Mouse (Mus musculus) limb, embryonic 13.5 days (tissue): ENCODE data around the gene Tmod3. TPM values are rescaled to one million over a fixed set of nuclear protein-coding genes. Genes with fewer than 3 reads are reported as not detected.

Experiments used
- ATAC-seq: fragments of 200-750 bp; cut with Nextera tagmentation; 2 replicates; pipeline ENCODE4 v1.8.0; 2017; ENCODE audit warnings: low read depth, moderate number of reproducible peaks, moderate TSS enrichment; ENCODE audit not compliant: low FRiP score
- H3K27ac ChIP-seq: fragments of 300-500 bp; sonication (generic); 2 replicates; pipeline ENCODE4 v1.5.1; 2015; ENCODE audit warnings: inconsistent platforms, mild to moderate bottlenecking, moderate library complexity
- H3K27me3 ChIP-seq: fragments of 300-500 bp; sonication (generic); 2 replicates; pipeline ENCODE4 v1.6.1; 2015; ENCODE audit warnings: mild to moderate bottlenecking, inconsistent platforms
- H3K36me3 ChIP-seq: fragments of 300-500 bp; sonication (generic); 2 replicates; pipeline ENCODE4 v1.6.1; 2015; ENCODE audit warnings: inconsistent platforms, mild to moderate bottlenecking, moderate library complexity
- H3K4me1 ChIP-seq: fragments of 300-500 bp; sonication (generic); 2 replicates; pipeline ENCODE4 v1.6.1; 2015; ENCODE audit warnings: inconsistent platforms
- H3K4me2 ChIP-seq: fragments of 300-500 bp; sonication (generic); replicated peaks from 2 replicates; pipeline ENCODE4 v1.6.1; 2015; ENCODE audit warnings: inconsistent platforms, mild to moderate bottlenecking, moderate library complexity
- H3K4me3 ChIP-seq: fragments of 300-500 bp; sonication (generic); 2 replicates; pipeline ENCODE4 v1.5.1; 2015; ENCODE audit warnings: moderate library complexity, mild to moderate bottlenecking, inconsistent platforms
- H3K9ac ChIP-seq: fragments of 300-500 bp; sonication (generic); 2 replicates; pipeline ENCODE4 v1.6.1; 2015; ENCODE audit warnings: mild to moderate bottlenecking, inconsistent platforms
- H3K9me3 ChIP-seq: fragments of 300-500 bp; sonication (generic); 2 replicates; pipeline ENCODE4 v1.6.1; 2016; ENCODE audit warnings: inconsistent platforms
- WGBS: fragments of 180-500 bp; shearing (Covaris S2); methylation state at CpG from one replicate; pipeline ENCODE4 v1.1.7; 2015; 5-methylcytosine and 5-hydroxymethylcytosine counted together
- polyA plus RNA-seq: library from polyadenylated mRNA; unstranded; fragments of >200 nt; fragmentation: Nextera tagmentation; extraction: Ambion mirVana; gene quantifications from 2 replicates; pipeline ENCODE4 v1.2.1, GENCODE M21; 2015

The Tmod3 gene
- polyA plus RNA-seq, 1 experiment from 2014 or later = 105 TPM

DNA sequence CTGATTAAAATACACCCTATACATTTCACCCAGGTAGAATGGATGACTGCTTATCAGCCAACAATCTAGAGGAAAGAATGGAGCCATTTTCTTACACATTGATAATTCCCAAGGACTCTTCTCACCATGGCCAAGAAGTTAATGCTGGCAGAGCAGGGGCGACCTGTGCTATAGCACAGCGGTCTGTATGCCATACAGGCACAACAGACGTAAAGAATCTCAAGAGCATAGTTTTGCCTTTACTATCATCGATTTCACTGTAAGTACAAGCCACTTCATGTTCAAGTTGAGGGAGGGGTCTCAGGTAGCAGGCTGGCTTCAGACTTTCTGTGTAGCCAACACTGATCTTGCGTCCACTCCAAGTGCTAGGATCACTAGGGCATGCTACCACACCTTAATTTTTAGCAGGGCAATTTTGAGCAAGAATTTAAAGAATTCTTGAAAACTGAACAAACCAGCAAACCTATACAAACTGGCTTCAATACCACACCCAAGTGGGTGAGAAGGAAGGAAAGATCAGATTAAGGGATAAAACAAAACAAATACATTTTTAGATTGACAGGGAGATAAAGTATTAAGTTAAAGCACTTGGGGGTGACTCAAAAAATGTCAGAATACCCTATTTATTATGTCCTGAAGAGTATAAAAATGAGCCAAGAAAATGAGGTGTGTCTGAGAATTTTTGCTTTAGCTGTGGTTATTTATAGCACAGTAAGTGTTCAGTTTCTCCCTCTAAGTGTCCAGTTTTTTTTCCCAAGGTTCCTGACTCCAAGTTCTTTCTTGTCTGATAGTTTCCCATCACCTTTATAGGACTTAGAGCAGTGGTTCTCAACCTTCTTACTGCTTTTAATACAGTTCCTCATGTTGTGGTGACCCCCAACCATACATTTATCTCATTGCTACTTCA, 11.8 kb upstream of the Tmod3 start:
- Histone ChIP-seq H3K4me2 (no peak overlapping the region), H3K4me3 (no peak overlapping the region), H3K9ac (no peak overlapping the region), H3K4me1 (no peaks in the 10 kb centered on the region), H3K9me3 (0 out of 2 replicates have a peak, but pooled peaks cover 3% of the 10 kb centered on the region), H3K36me3 (peaks cover 27% of the 10 kb centered on the region), H3K27me3 (no peaks in the 10 kb centered on the region), H3K27ac (no peak overlapping the region)
- 85% methylated on average over 5 of the region's 5 CpGs for WGBS
- ATAC-seq = no peak

DNA sequence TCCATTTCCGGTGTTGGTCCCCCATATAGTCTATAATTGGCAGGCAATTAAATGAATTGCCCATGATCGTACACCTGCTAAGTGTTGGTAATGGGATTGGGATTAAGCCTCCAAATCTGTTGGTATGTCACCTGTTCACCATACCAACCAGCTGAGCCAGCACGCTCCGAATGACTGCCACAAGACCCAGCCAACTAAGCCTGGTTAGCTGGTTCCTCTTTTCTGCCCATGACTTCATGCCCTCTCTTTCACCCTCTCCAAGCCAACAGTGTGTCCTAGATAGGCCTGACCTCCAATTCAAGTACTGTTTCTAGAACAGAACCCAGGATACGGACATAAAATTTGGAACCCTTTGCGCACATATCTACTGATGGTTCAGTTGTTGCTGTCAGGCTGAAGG, 8.9 kb upstream of the Tmod3 start:
- Histone ChIP-seq H3K9me3 (no peaks in the 10 kb centered on the region), H3K4me3 (no peak overlapping the region), H3K4me2 (no peak overlapping the region), H3K27ac (no peak overlapping the region), H3K36me3 (peaks cover 5% of the 10 kb centered on the region; the same call in 1 of the 2 replicates), H3K4me1 (0 out of 2 replicates have a peak, but pooled peaks cover 4% of the 10 kb centered on the region), H3K9ac (no peak overlapping the region), H3K27me3 (no peaks in the 10 kb centered on the region)
- WGBS = 91% methylated on average over 6 of the region's 6 CpGs
- ATAC-seq = no peak

DNA sequence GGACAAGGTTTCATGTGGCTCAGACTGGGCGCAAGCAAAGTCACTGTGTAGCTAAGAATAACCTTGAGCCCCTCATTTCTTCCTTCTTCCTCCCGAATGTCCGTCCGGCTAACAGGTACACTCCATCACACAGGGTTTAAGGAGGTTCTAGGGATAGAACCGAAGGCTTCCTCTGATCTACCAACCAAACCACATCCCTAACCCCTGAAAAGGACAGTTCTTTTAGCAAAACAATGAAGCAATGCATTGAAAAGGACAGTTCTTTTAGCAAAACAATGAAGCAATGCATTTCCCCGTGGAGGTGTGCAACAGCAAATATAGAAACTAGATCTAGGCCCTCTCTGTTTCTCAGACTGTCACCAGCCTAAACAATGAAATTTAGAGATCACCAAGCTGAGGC, 5.4 kb upstream of the Tmod3 start:
- H3K36me3 ChIP-seq = no peaks in the 10 kb centered on the region
- H3K27ac ChIP-seq = no peak overlapping the region
- H3K9me3 ChIP-seq = no peaks in the 10 kb centered on the region
- WGBS = 87% methylated on average over 6 of the region's 6 CpGs
- H3K27me3 ChIP-seq = no peaks in the 10 kb centered on the region
- H3K9ac ChIP-seq = no peak overlapping the region
- no peak overlapping the region for H3K4me2 ChIP-seq
- no peak overlapping the region for H3K4me3 ChIP-seq
- H3K4me1 ChIP-seq = 0 out of 2 replicates have a peak, but pooled peaks cover 4% of the 10 kb centered on the region
- ATAC-seq = no peak

DNA sequence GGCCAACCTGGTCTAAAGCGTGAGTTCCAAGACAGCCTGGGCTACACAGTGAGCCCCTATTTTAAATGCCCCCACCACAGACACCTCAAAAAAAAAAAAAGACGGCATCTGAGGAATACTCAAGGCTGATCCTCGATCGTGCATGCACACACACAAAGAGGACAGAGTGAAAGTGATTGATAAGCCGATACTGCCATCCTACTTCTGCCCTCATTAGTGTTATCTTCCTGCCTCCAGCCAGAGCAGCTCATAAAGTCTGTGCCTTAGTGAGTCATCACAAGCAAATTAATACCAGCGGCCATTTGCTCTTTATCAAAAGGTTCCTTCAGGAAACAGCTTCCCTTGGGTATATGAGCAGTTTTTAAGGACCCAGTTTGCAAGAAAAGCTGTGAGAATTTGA, 4.2 kb upstream of the Tmod3 start:
- H3K4me3 ChIP-seq = no peak overlapping the region
- H3K36me3 ChIP-seq = no peaks in the 10 kb centered on the region
- no peaks in the 10 kb centered on the region for H3K27me3 ChIP-seq
- no peaks in the 10 kb centered on the region for H3K9me3 ChIP-seq
- 58% methylated on average over 6 of the region's 6 CpGs for WGBS
- no peak overlapping the region for H3K9ac ChIP-seq
- H3K4me1 ChIP-seq = 0 out of 2 replicates have a peak, but pooled peaks cover 4% of the 10 kb centered on the region
- no peak overlapping the region for H3K27ac ChIP-seq
- no peak for ATAC-seq
- H3K4me2 ChIP-seq = no peak overlapping the region

DNA sequence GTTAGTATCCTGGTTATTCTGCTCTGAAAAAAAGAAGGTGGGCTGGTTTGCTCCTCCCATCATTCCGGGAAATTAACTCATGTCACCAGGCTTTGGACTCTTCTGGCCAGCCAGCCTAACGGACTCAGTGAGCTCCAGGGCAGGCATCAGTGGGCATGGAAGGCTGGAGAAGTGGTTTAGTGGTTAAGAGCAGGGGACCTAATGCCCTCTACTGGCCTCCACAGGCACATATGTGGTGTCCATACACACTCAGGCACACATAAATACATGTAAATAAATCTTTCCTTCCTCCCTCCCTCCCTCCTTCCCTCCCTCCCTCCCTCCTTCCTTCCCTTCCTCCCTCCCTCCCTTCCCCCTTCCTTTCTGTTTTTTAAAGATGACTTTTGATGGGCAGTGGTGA, 3.7 kb upstream of the Tmod3 start:
- no peak overlapping the region for H3K4me3 ChIP-seq
- 0 out of 2 replicates have a peak, but pooled peaks cover 4% of the 10 kb centered on the region for H3K4me1 ChIP-seq
- no peak overlapping the region for H3K27ac ChIP-seq
- no peak overlapping the region for H3K4me2 ChIP-seq
- H3K9me3 ChIP-seq = no peaks in the 10 kb centered on the region
- no peak for ATAC-seq
- no peak overlapping the region for H3K9ac ChIP-seq
- no peaks in the 10 kb centered on the region for H3K27me3 ChIP-seq
- H3K36me3 ChIP-seq = no peaks in the 10 kb centered on the region
- 53% methylated on average over 2 of the region's 2 CpGs for WGBS

DNA sequence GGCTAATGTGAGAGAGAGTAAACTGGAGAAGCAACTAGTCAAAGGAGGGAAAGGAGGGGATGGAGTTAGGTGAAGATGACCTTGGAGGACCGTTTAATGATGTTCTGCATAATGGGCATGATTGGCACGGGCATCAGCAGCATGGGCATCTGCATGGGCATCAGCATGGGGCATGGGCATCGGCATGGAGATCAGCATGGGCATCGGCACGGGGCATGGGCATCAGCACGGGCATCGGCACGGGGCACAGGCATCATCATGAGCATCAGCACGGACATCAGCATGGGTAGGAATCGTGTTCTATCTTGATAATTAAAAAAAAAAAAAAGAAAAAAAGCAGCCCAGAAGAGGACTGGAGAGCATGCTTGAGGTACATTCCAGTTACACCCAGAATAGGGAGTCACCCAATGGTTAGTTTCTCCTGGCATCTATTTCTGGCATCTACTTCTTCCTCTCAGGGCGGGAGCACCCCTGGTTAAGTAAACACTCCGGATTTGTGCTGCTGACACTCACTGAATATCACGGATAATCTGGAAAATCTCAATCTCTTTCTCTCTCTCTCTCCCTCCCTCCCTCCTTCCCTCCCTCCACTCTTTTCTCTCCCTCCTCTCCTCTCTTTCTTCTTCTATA, 1.7 kb upstream of the Tmod3 start:
- Histone ChIP-seq H3K27me3 (no peaks in the 10 kb centered on the region), H3K27ac (no peak overlapping the region), H3K9me3 (no peaks in the 10 kb centered on the region), H3K4me3 (no peak overlapping the region), H3K4me2 (no peak overlapping the region), H3K9ac (no peak overlapping the region), H3K4me1 (peaks cover 15% of the 10 kb centered on the region), H3K36me3 (no peaks in the 10 kb centered on the region)
- WGBS = 85% methylated on average over 13 of the region's 13 CpGs
- ATAC-seq = no peak

DNA sequence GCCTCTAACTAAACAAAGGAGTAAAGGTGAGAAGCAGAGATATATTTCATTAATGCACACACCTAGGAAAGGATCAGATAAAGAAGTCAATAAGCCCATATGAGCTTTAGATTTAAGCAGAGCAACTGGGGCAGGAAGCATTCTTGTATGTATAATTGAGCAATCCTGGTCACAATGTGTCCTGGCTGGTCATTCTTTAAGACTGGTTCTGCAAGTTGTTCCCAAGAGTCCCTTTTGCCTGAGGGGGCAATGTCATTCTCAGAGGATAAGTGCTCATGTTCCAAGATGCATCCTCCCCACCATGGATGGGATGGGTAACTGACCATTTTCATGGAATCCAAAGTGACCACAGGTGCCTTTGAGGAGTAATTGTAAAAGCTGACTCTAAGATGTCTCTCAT, 896 bp upstream of the Tmod3 start:
- no peaks in the 10 kb centered on the region for H3K36me3 ChIP-seq
- H3K9me3 ChIP-seq = no peaks in the 10 kb centered on the region
- peaks cover 15% of the 10 kb centered on the region for H3K4me1 ChIP-seq
- H3K4me2 ChIP-seq = no peak overlapping the region
- no peak for ATAC-seq
- no peak overlapping the region for H3K4me3 ChIP-seq
- no peak overlapping the region for H3K27ac ChIP-seq
- H3K9ac ChIP-seq = no peak overlapping the region
- no peaks in the 10 kb centered on the region for H3K27me3 ChIP-seq

DNA sequence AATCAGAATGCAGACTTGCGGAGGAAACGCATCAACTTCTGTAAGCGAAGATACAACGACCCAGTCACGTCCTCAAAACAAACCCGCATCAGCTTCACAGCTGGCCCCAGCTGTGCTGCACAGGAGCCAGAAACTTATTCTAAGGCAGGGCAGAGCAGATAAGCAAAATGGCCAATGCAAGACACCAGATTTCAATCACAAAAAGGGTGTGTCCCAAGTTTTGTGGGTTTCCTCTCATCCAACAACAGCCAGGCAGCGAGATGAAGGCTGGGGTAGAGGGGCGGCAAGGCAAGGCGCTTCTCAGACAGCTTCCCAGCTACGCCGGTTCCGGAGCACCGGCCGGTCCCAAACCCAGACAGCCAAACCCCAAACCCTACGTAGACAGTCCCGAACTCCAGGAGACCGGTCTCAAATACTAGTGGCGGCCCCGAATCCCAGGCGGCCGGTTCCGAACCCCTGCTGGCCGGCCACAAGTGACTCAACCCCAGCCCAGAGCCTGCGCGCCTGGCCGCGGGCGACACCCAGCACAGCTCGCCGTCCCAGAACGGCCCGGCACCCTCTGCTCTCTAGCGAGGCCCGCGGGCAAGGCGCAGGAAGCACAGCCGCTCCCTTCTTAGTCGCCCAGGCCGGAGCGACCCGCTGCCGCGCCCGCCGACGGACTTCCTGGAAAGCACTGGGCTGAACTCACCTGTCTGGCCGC, 495 bp downstream of the Tmod3 start:
- peak; percentile 88 for ATAC-seq
- no peaks in the 10 kb centered on the region for H3K36me3 ChIP-seq
- H3K27me3 ChIP-seq = no peaks in the 10 kb centered on the region
- H3K9me3 ChIP-seq = no peaks in the 10 kb centered on the region
- under 1% methylated on average over 47 of the region's 47 CpGs for WGBS
- peak overlapping the region; percentile 94 for H3K4me3 ChIP-seq
- peak overlapping the region; percentile 89 for H3K4me2 ChIP-seq
- H3K4me1 ChIP-seq = peaks cover 15% of the 10 kb centered on the region
- H3K9ac ChIP-seq = peak overlapping the region; percentile 90
- peak overlapping the region; percentile 85 for H3K27ac ChIP-seq

DNA sequence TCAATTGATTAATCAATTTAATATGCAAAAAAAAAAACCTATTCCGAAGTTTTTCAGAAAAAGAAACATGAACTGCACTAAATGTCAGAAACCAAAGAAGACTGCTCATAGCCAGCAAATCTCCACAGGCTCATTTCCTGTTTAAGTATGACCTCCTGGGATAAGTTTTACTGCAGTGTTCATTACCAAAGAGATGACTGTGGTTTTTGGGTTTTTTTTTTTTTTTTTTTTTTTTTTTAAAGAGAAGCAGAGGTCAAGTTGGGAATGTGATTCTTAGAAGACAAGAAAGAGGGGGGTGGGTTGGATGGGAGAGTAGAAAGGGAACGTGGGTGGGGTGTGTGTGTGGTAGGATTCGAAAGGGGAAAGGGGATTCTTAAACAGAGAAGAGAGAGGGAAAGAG, 1.1 kb downstream of the Tmod3 start:
- no peaks in the 10 kb centered on the region for H3K36me3 ChIP-seq
- H3K27ac ChIP-seq = 0 out of 2 replicates have a peak overlapping the region, but pooled peaks have one; percentile 85
- no peak for ATAC-seq
- WGBS = 11% methylated on average over 3 of the region's 3 CpGs
- H3K4me1 ChIP-seq = peaks cover 15% of the 10 kb centered on the region
- no peaks in the 10 kb centered on the region for H3K27me3 ChIP-seq
- 0 out of 2 replicates have a peak overlapping the region, but pooled peaks have one; percentile 90 for H3K9ac ChIP-seq
- peak overlapping the region; percentile 89 for H3K4me2 ChIP-seq
- H3K9me3 ChIP-seq = no peaks in the 10 kb centered on the region
- H3K4me3 ChIP-seq = peak overlapping the region; percentile 94

DNA sequence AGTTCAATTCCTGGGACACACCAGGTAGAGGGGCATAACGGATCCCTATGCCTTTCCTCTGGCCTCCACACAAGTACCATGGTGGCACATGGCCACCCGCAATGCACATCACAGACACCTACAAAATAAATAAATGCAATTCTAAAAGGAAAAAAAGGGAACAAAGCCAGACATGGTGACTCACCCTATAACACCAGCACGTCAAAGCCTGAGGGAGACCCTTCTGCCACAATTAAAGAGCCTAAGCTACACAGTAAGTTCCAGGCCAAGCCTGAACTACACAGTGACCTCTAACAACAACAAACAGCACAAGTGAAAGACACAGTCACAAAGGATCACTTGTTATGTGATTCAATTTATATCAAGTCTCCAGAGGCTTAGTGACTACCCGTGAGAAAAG, 5.7 kb downstream of the Tmod3 start:
- no peak overlapping the region for H3K4me2 ChIP-seq
- no peak overlapping the region for H3K9ac ChIP-seq
- H3K9me3 ChIP-seq = no peaks in the 10 kb centered on the region
- H3K27ac ChIP-seq = no peak overlapping the region
- H3K36me3 ChIP-seq = no peaks in the 10 kb centered on the region
- WGBS = 76% methylated on average over 4 of the region's 4 CpGs
- no peak overlapping the region for H3K4me3 ChIP-seq
- H3K27me3 ChIP-seq = no peaks in the 10 kb centered on the region
- no peak for ATAC-seq
- H3K4me1 ChIP-seq = peaks cover 36% of the 10 kb centered on the region

DNA sequence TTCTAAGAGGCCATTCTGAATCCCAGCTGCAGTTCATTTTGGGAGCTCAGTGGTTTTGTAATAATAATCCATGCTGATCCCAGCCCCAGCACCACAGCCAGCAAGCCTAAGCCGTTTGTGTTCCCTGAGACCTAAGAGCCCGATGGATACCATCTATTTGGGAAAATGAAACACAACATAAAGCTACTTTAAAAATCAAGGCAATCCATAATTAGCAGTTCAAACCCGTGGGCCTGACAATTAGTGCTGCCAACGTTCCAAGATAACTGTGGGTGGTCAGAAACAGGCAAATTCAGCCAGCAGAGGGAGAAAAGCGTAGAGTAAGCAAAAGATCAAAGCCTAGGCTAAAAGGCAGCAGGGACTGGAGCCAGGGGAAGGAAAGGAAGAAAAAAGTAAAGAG, 8.1 kb downstream of the Tmod3 start:
- no peak; the same call in 1 of the 2 replicates for ATAC-seq
- Histone ChIP-seq H3K27ac (no peak overlapping the region; the same call in 1 of the 2 replicates), H3K4me1 (peaks cover 33% of the 10 kb centered on the region), H3K36me3 (no peaks in the 10 kb centered on the region), H3K4me2 (no peak overlapping the region), H3K9me3 (no peaks in the 10 kb centered on the region), H3K27me3 (no peaks in the 10 kb centered on the region), H3K9ac (no peak overlapping the region), H3K4me3 (no peak overlapping the region)
- WGBS = 20% methylated on average over 5 of the region's 5 CpGs

DNA sequence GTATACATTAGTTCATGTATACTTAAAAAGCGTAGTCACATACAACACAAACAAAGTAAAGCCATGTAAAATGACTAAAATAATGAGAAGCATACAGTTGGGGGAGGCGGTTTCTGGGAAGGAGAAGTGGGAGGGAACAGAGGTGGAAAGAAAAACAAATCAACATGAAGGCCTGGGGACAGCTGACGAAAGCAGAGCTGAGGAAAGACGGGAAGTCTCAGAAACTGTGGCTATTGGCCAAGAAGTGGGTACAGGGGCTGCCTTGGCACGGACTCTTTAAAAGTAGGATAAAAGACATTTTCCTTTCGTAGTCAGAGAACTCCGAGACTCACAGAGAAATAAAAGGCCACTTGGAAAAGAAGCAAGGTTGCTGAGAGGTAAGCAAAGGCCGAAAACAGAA, 10.4 kb downstream of the Tmod3 start:
- H3K27me3 ChIP-seq = no peaks in the 10 kb centered on the region
- WGBS = 59% methylated on average over 8 of the region's 8 CpGs
- H3K27ac ChIP-seq = no peak overlapping the region
- no peak overlapping the region for H3K4me2 ChIP-seq
- H3K9me3 ChIP-seq = no peaks in the 10 kb centered on the region
- H3K9ac ChIP-seq = no peak overlapping the region
- no peaks in the 10 kb centered on the region for H3K36me3 ChIP-seq
- ATAC-seq = no peak
- H3K4me1 ChIP-seq = peaks cover 33% of the 10 kb centered on the region
- H3K4me3 ChIP-seq = no peak overlapping the region
